Mouse (Mus musculus) hindbrain, embryonic 12.5 days (tissue): Measurements from ENCODE around the gene Snx1. TPM values are rescaled to one million over a fixed set of nuclear protein-coding genes. Genes with fewer than 3 reads are reported as not detected.

Source experiments
- ATAC-seq: fragments of 200-750 bp; cut with Nextera tagmentation; 2 replicates; pipeline ENCODE4 v1.8.0; 2017; ENCODE audit warnings: moderate TSS enrichment; ENCODE audit not compliant: low FRiP score
- H3K27ac ChIP-seq: fragments of 300-500 bp; sonication (generic); 2 replicates; pipeline ENCODE4 v1.5.1; 2016; ENCODE audit warnings: mild to moderate bottlenecking
- H3K27me3 ChIP-seq: fragments of 300-500 bp; sonication (generic); 2 replicates; pipeline ENCODE4 v1.6.1; 2016; ENCODE audit warnings: mild to moderate bottlenecking
- H3K36me3 ChIP-seq: fragments of 300-500 bp; sonication (generic); 2 replicates; pipeline ENCODE4 v1.6.1; 2016; ENCODE audit warnings: mild to moderate bottlenecking
- H3K4me1 ChIP-seq: fragments of 300-500 bp; sonication (generic); 2 replicates; pipeline ENCODE4 v1.6.1; 2016
- H3K4me2 ChIP-seq: fragments of 300-500 bp; sonication (generic); replicated peaks from 2 replicates; pipeline ENCODE4 v1.6.1; 2016; ENCODE audit warnings: mild to moderate bottlenecking
- H3K4me3 ChIP-seq: fragments of 300-500 bp; sonication (generic); 2 replicates; pipeline ENCODE4 v1.5.1; 2016; ENCODE audit warnings: mild to moderate bottlenecking
- H3K9ac ChIP-seq: fragments of 300-500 bp; sonication (generic); 2 replicates; pipeline ENCODE4 v1.6.1; 2016; ENCODE audit warnings: mild to moderate bottlenecking, moderate library complexity
- H3K9me3 ChIP-seq: fragments of 300-500 bp; sonication (generic); replicated peaks from 2 replicates; pipeline ENCODE4 v1.6.1; 2016; ENCODE audit warnings: mild to moderate bottlenecking
- WGBS: fragments of 180-500 bp; shearing (Covaris S2); methylation state at CpG from one replicate; pipeline ENCODE4 v1.1.7; 2016; 5-methylcytosine and 5-hydroxymethylcytosine counted together
- polyA plus RNA-seq: library from polyadenylated mRNA; unstranded; fragments of >200 nt; fragmentation: Nextera tagmentation; extraction: Ambion mirVana; gene quantifications from 2 replicates; pipeline ENCODE4 v1.2.1, GENCODE M21; 2016

Snx1 gene
- polyA plus RNA-seq, 1 experiment from 2014 or later = 130 TPM

DNA sequence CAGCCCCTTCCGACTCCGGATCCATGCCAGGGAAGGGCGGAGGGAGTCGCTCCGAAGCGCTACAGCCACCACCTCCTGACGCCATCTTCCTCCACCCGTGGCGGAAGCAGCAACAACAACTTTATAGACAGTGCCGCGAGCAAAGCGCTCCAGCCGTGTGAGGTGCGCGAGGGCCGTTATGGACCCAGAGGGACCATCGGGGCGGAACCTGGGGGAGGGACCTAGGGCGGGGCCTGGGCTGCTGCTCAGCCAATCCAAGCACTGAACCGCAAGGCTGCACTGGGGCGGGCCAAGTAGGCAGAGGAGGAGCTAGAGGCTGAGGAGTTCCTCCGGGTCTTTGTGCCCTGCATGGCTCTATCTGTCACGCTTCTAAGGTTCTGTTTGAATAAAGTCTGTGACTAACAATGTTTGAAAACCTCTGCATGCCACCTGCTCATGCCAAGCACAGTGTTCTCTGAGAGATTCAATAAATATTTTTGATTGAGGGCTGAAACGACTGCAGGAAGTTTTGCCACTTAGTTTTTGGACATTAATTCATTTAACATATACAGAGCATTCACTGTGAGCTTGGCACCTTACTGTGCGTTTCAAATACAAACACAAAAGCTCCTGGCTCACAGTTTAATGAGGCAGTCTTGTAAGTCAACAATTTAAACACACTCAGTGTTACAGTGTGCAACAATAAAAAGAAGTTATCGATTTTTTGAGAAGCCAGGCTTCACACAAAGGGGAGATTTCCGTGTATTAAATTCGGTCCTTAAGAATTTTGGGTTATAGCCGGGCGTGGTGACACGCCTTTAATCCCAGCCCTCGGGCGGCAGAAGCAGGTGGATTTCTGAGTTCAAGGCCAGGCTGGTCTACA lies 1.5 kb downstream of the Snx1 start:
- H3K27me3 ChIP-seq = no peaks in the 10 kb centered on the region
- H3K9me3 ChIP-seq = no peaks in the 10 kb centered on the region
- 11% methylated on average over 33 of the region's 33 CpGs for WGBS
- H3K9ac ChIP-seq = peak overlapping the region; percentile 82
- peak overlapping the region; percentile 89 for H3K27ac ChIP-seq
- no peaks in the 10 kb centered on the region for H3K36me3 ChIP-seq
- peak overlapping the region; percentile 70 for H3K4me2 ChIP-seq
- ATAC-seq = peak; percentile 98
- H3K4me3 ChIP-seq = peak overlapping the region; percentile 74
- H3K4me1 ChIP-seq = peaks cover 38% of the 10 kb centered on the region

DNA sequence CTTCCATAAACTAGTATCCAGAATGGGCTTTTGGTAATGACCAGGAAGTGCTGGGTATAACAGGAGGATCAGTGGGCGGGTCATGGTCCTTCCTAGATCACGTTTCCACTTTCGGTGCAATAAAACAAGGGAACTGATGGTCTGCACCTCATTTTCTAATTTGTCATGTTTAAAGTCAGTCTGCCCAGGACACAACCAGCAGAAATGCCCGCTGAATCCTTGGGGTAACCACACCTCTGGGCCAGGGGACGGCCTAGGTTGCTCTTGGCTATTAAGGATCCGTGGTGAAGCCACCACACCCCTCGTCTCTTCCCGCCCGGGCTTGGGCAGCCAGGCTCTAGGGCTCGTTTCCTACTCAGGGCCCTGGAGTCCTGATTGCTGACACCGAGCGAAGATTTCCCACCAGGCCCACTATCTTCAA lies 2.3 kb downstream of the Snx1 start:
- Histone ChIP-seq H3K4me3 (peak overlapping the region; percentile 74), H3K27ac (peak overlapping the region; percentile 89), H3K4me1 (peaks cover 39% of the 10 kb centered on the region), H3K9me3 (no peaks in the 10 kb centered on the region), H3K27me3 (no peaks in the 10 kb centered on the region), H3K36me3 (no peaks in the 10 kb centered on the region), H3K9ac (peak overlapping the region; percentile 82), H3K4me2 (peak overlapping the region; percentile 70)
- WGBS = 1% methylated on average over 12 of the region's 12 CpGs
- peak; percentile 37 for ATAC-seq

GRCm38 (mm10) chr9:66123648-66124047 lies 2.7 kb downstream of the Snx1 start:
- no peaks in the 10 kb centered on the region for H3K36me3 ChIP-seq
- no peak for ATAC-seq
- no peak overlapping the region for H3K27ac ChIP-seq
- no peaks in the 10 kb centered on the region for H3K9me3 ChIP-seq
- peak overlapping the region; percentile 82 for H3K9ac ChIP-seq
- peaks cover 39% of the 10 kb centered on the region for H3K4me1 ChIP-seq
- H3K27me3 ChIP-seq = no peaks in the 10 kb centered on the region
- WGBS = 19% methylated on average over 5 of the region's 5 CpGs
- peak overlapping the region; percentile 74 for H3K4me3 ChIP-seq
- H3K4me2 ChIP-seq = peak overlapping the region; percentile 70

DNA sequence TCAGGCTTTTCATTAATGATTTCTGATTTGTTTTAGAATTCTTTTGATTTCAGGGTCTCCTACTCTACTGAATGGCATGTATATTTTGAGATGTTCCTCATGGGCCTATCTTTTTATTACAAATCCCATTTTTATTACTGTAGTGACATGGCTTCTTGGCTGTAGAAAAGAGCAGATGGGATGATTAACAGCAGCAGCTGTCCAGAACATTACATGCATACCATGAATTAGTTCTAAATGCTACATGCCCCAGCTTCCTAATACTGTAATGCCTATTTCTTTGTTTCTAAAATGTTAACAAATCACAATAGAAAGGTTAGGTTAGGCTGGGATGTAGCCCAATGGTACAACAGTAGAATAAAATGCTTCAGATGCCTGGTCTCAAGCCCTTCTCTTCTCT lies 5.0 kb downstream of the Snx1 start:
- peak overlapping the region; percentile 44; the same call in 1 of the 2 replicates for H3K27ac ChIP-seq
- H3K36me3 ChIP-seq = no peaks in the 10 kb centered on the region
- H3K4me1 ChIP-seq = peaks cover 30% of the 10 kb centered on the region
- H3K4me2 ChIP-seq = no peak overlapping the region
- H3K9me3 ChIP-seq = no peaks in the 10 kb centered on the region
- no peaks in the 10 kb centered on the region for H3K27me3 ChIP-seq
- H3K4me3 ChIP-seq = no peak overlapping the region
- ATAC-seq = no peak
- no peak overlapping the region for H3K9ac ChIP-seq

GRCm38 (mm10) chr9:66120945-66121344 lies 5.4 kb downstream of the Snx1 start:
- peak overlapping the region; percentile 30; the same call in 1 of the 2 replicates for H3K27ac ChIP-seq
- H3K36me3 ChIP-seq = no peaks in the 10 kb centered on the region
- H3K4me3 ChIP-seq = no peak overlapping the region
- no peaks in the 10 kb centered on the region for H3K9me3 ChIP-seq
- WGBS = 81% methylated on average over 3 of the region's 3 CpGs
- H3K4me2 ChIP-seq = no peak overlapping the region
- H3K4me1 ChIP-seq = peaks cover 29% of the 10 kb centered on the region
- no peak for ATAC-seq
- H3K27me3 ChIP-seq = no peaks in the 10 kb centered on the region
- no peak overlapping the region for H3K9ac ChIP-seq

DNA sequence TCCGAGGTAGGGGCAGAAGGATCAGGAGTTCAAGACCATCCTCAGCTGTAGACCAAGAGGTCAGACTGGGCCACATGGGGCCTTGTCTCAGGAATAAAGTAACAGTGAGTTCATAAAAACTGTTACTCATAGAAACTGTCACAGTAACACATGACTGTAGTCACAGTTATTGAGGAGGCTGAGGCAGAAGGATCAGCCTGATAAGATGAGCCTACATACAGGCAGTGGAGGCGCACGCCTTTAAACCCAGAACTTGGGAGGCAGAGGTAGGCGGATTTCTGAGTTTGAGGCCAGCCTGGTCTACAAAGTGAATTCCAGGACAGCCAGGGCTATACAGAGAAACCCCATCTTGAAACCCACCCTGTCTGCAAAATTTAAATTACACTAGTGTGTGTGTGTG lies 6.3 kb downstream of the Snx1 start:
- peaks cover 25% of the 10 kb centered on the region for H3K4me1 ChIP-seq
- ATAC-seq = no peak
- H3K27ac ChIP-seq = no peak overlapping the region
- WGBS = 95% methylated on average over 4 of the region's 4 CpGs
- H3K4me2 ChIP-seq = no peak overlapping the region
- H3K36me3 ChIP-seq = peaks cover 2% of the 10 kb centered on the region; the same call in 1 of the 2 replicates
- H3K4me3 ChIP-seq = no peak overlapping the region
- no peaks in the 10 kb centered on the region for H3K27me3 ChIP-seq
- no peaks in the 10 kb centered on the region for H3K9me3 ChIP-seq
- no peak overlapping the region for H3K9ac ChIP-seq

- Histone ChIP-seq H3K4me1 (peaks cover 25% of the 10 kb centered on the region), H3K36me3 (peaks cover 7% of the 10 kb centered on the region), H3K4me2 (no peak overlapping the region), H3K4me3 (no peak overlapping the region), H3K9ac (no peak overlapping the region), H3K9me3 (no peaks in the 10 kb centered on the region), H3K27me3 (no peaks in the 10 kb centered on the region), H3K27ac (no peak overlapping the region)
- 96% methylated on average over 2 of the region's 2 CpGs for WGBS
- ATAC-seq = no peak
Observed at GRCm38 (mm10) chr9:66119498-66119897, 6.9 kb downstream of the Snx1 start.

DNA sequence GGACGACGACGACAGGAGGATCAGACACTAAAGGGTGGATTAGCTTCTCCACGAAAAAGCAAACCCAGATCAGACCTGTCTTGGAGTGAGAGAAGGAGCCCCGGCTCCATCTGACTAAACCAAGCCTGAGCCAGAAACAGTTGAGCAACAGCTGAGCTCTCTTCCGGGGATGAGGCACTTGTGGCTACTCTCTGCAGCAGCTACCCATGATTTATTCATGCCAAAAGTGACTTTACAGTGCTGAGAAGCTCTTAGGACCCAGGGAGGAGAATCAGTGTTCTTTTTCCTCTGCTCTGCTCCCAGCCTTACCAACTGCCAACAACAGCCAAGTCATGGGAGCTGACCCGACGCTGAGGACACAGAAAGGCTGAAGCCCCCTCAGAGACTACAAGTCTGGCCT lies 9.5 kb downstream of the Snx1 start:
- Histone ChIP-seq H3K27ac (no peak overlapping the region), H3K4me3 (no peak overlapping the region), H3K36me3 (peaks cover 20% of the 10 kb centered on the region), H3K9me3 (no peaks in the 10 kb centered on the region), H3K9ac (no peak overlapping the region), H3K4me1 (peaks cover 12% of the 10 kb centered on the region; the same call in 1 of the 2 replicates), H3K4me2 (no peak overlapping the region), H3K27me3 (no peaks in the 10 kb centered on the region)
- no peak for ATAC-seq
- WGBS = 70% methylated on average over 8 of the region's 8 CpGs

DNA sequence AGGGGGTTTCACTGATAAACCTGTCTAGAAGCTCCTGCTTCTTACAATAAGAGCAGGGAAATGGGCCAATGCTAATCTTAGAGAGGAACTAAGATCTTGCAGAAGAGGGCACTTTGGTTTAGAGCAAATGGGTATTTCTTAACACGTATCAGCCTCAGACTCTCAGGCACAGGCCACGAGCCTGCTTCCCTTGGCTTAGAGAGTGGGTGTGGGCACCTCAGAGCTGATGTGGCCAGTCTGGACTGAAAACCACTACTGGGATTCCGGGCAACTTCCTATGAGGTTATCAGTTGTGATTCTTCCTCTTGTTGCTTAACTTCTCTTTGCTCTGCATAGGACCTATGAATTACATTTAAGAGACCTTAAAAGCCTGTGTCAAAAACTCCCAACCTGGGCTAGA lies 12.0 kb downstream of the Snx1 start:
- H3K27ac ChIP-seq = no peak overlapping the region
- H3K9ac ChIP-seq = no peak overlapping the region
- no peak overlapping the region for H3K4me3 ChIP-seq
- ATAC-seq = no peak
- WGBS = 100% methylated on average over 3 of the region's 3 CpGs
- peaks cover 20% of the 10 kb centered on the region for H3K36me3 ChIP-seq
- no peak overlapping the region for H3K4me2 ChIP-seq
- H3K27me3 ChIP-seq = no peaks in the 10 kb centered on the region
- H3K9me3 ChIP-seq = no peaks in the 10 kb centered on the region
- H3K4me1 ChIP-seq = peaks cover 17% of the 10 kb centered on the region

- no peak overlapping the region for H3K4me3 ChIP-seq
- H3K27ac ChIP-seq = peak overlapping the region; percentile 76
- no peak for ATAC-seq
- H3K9ac ChIP-seq = no peak overlapping the region
- H3K9me3 ChIP-seq = no peaks in the 10 kb centered on the region
- no peaks in the 10 kb centered on the region for H3K27me3 ChIP-seq
- no peak overlapping the region for H3K4me2 ChIP-seq
- 40% methylated on average over 8 of the region's 8 CpGs for WGBS
- peaks cover 43% of the 10 kb centered on the region for H3K36me3 ChIP-seq
- H3K4me1 ChIP-seq = peaks cover 13% of the 10 kb centered on the region
Observed at GRCm38 (mm10) chr9:66110611-66111379, 15.6 kb downstream of the Snx1 start.

DNA sequence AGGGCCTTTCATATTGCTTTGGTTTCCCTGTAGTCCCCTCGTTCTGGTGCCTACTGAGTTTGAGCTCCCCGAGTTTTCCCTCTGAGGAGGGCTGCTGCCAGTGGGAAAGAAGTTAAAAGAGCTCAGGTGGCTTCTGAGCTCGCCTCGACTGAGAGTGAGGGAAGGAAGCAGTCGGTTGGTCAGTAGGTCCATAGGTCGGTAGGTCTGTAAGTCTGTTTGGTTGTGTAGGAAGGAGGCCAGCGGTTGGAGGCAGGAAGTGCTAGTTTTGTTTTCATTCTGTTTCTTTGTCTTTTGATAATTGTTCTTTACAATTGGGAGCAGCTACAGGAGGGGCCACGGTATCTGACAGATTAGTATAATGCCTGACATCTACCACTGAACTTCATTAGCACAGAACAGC lies 16.3 kb downstream of the Snx1 start:
- Histone ChIP-seq H3K36me3 (peaks cover 48% of the 10 kb centered on the region), H3K4me1 (peaks cover 13% of the 10 kb centered on the region), H3K27me3 (no peaks in the 10 kb centered on the region), H3K9ac (no peak overlapping the region), H3K9me3 (no peaks in the 10 kb centered on the region), H3K4me3 (no peak overlapping the region), H3K27ac (peak overlapping the region; percentile 76), H3K4me2 (no peak overlapping the region)
- ATAC-seq = no peak
- 57% methylated on average over 8 of the region's 8 CpGs for WGBS

DNA sequence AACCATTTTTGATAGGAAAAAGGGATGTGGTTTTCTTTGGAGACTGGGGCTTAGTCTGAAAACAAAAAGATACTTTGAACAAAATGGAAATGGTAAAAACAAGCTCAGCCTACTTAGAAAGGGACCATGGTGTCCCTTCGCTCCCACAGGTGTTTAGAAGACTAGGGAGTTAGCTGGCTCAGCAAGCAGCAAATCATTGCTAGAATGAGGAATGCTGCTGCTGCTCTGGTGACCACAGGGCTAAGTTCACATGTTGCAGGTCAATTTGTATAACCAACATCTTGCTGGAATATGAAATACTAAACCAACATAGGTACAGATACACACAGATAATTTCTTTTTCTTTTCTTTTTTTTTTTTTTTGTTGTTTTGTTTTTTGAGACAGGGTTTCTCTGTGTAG lies 16.8 kb downstream of the Snx1 start:
- H3K4me3 ChIP-seq = no peak overlapping the region
- no peak for ATAC-seq
- H3K9ac ChIP-seq = no peak overlapping the region
- no peak overlapping the region for H3K4me2 ChIP-seq
- H3K36me3 ChIP-seq = peaks cover 49% of the 10 kb centered on the region
- H3K27ac ChIP-seq = no peak overlapping the region
- no peaks in the 10 kb centered on the region for H3K27me3 ChIP-seq
- peaks cover 13% of the 10 kb centered on the region for H3K4me1 ChIP-seq
- no peaks in the 10 kb centered on the region for H3K9me3 ChIP-seq
- WGBS = 98% methylated on average over 1 of the region's 1 CpGs
